Mouse (Mus musculus) cerebellum, adult 9-10 months (tissue): Measurements from ENCODE around the gene Gbp3.

Source experiments
- DNase-seq: peaks from one replicate; pipeline ENCODE4 v3.0.0; 2022

Gene Gbp3

DNA sequence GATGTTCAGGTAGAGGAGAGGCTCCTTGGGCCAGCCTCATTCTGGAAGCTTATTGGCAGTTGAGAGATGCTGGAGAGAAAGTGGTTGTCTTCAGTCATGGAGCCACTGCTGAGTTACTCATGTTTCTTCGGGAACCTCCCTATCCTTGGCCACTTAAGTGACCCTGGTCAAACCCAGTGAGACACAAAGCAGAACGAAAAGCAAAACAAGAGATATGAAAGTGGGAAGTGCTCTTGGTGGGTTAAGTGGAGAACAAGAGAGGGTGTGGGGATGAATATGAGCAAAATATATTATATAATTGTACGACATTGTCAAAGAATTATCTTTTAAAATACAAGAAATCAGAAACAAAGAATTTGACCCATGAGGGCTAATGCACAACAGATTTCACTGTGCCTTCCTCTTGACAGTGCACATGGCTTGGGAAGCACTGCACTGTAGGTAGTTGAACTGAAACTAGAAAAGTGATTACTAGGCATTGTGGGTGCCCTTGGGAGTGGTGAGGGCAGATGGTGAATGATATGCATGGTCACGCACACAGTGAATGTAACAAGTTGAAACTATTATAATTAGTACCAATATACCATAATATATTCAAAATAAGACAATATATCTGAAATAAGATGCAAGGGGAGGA is 30.7 kb downstream of the Gbp3 start:
- DNase-seq = no peak

- DNase-seq = no peak
These were observed 34.7 kb downstream of the Gbp3 start, which contains the start of gene Gbp2b for GRCm38 (mm10) chr3:142594547-142594946. Gene Gbp2b (plus strand): TSS chr3:142594847.

DNA sequence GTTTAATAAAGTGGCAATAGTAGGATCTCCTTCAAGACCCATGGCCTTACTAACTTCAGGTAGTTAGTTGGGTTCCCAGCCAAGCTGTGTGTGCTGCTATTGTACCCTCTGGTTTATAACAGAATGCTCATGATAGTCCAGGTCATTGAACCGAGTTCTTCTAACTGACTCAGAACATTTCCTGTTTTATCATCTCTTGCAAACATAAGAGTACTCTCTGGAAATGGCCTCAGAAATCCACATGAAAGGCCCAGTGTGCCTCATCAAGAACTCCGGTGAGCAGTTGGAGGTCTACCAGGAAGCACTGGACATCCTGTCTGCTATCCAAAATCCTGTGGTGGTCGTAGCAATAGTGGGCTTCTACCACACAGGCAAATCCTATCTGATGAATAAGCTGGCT is 38.1 kb downstream of the Gbp3 start:
- DNase-seq = no peak

- no peak for DNase-seq
These were observed 41.8 kb downstream of the Gbp3 start for GRCm38 (mm10) chr3:142601675-142602074.

DNA sequence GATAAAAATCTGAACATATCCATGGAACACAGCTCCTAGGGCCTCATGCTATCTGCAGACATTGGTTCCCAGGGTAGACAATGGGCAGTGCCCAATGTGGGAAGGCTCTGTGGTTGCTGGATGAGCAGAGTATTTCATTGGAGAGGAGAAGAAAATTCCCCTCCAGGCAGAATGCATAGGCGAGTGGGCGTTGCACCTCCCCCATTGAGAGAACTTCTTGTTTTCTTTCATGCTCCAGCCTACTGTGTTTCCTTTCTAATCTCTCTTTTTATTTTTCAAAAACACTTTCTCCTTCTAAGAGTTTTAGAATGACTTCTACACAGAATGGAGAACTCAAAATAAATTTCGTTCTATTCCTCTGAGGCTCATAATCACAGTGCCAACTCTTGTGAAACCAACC is 58.8 kb downstream of the Gbp3 start:
- DNase-seq = no peak

DNA sequence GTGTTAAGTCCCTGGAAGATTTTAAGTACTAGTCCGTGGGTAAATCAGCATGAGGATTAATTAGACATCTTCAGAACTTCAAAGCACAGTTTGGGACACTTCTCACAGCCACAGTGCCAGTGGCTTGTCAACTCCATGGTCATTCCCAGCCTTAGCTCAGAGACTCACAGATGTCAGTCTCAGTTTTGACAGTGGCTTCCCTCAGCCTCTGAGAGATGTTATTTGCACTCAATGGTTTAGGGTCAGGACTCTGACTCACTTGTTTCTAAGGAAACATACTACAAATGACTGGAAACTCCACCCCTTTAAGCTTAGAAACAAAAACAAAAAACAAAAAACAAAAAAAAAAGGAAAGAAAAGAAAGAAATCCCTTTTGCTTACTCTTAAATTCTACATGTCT is 59.8 kb downstream of the Gbp3 start:
- DNase-seq = no peak

GRCm38 (mm10) chr3:142620111-142620955 is 60.5 kb downstream of the Gbp3 start, which contains the start of gene Gbp2:
Gene Gbp2 (plus strand): TSS chr3:142620602.
- DNase-seq = no peak

- no peak for DNase-seq
These were observed 61.2 kb downstream of the Gbp3 start for GRCm38 (mm10) chr3:142620956-142621562.
